Mouse (Mus musculus) ES-E14 (cell line): ENCODE results near the gene Pigt. TPM values are rescaled to one million over a fixed set of nuclear protein-coding genes. Genes with fewer than 3 reads are reported as not detected.

Source experiments
- DNase-seq: peaks from one replicate; pipeline ENCODE4 v3.0.0-alpha.2; 2013; ENCODE audit warnings: low read depth, low spot score
- H3K27ac ChIP-seq: 2 replicates; pipeline ENCODE4 v1.5.1; 2012; ENCODE audit warnings: low read depth, mild to moderate bottlenecking, low read length, moderate library complexity, mixed read lengths; ENCODE audit not compliant: poor library complexity, insufficient read depth, severe bottlenecking
- H3K36me3 ChIP-seq: 2 replicates; pipeline ENCODE4 v1.6.1; 2012; ENCODE audit warnings: mild to moderate bottlenecking, low read length, moderate library complexity, mixed read lengths; ENCODE audit not compliant: control insufficient read depth, poor library complexity, insufficient read depth, severe bottlenecking
- H3K4me1 ChIP-seq, 2 experiments: fragments of 150-350 bp in 1 of 2; sonication (generic) in 1 of 2; 2 replicates each; pipeline ENCODE4 v1.6.1; 2012; ENCODE audit warnings: low read length in 2 of 2, mild to moderate bottlenecking in 1 of 2, mixed read lengths in 1 of 2; ENCODE audit not compliant: control insufficient read depth in 2 of 2, insufficient read depth in 2 of 2, poor library complexity in 1 of 2
- H3K4me3 ChIP-seq, 2 experiments: fragments of 150-350 bp in 1 of 2; sonication (generic) in 1 of 2; 2 replicates each; pipeline ENCODE4 v1.5.1; 2012; ENCODE audit warnings: low read length in 2 of 2, low read depth in 1 of 2, mild to moderate bottlenecking in 1 of 2, mixed read lengths in 1 of 2; ENCODE audit not compliant: insufficient read depth in 1 of 2, poor library complexity in 1 of 2, severe bottlenecking in 1 of 2
- H3K9ac ChIP-seq: 2 replicates; pipeline ENCODE4 v1.6.1; 2012; ENCODE audit warnings: low read depth, mild to moderate bottlenecking, low read length, mixed read lengths; ENCODE audit not compliant: poor library complexity, insufficient read depth, severe bottlenecking
- H3K9me3 ChIP-seq: fragments of 150-350 bp; sonication (generic); 2 replicates; pipeline ENCODE4 v1.6.1; 2012; ENCODE audit warnings: low read depth, mild to moderate bottlenecking, low read length; ENCODE audit not compliant: control insufficient read depth, insufficient read depth
- CHD2 ChIP-seq: IDR thresholded peaks from 2 replicates; pipeline ENCODE4 v1.6.1; 2014; ENCODE audit warnings: mild to moderate bottlenecking, low read depth, low read length, inconsistent platforms
- HCFC1 ChIP-seq: IDR thresholded peaks from 2 replicates; pipeline ENCODE4 v1.6.1; 2012; ENCODE audit warnings: low read length, inconsistent platforms, borderline replicate concordance; ENCODE audit not compliant: insufficient read depth
- MAFK ChIP-seq: IDR thresholded peaks from 2 replicates; pipeline ENCODE4 v1.6.1; 2014; ENCODE audit warnings: mild to moderate bottlenecking, low read depth, low read length, inconsistent platforms; ENCODE audit not compliant: insufficient read depth
- ZC3H11A ChIP-seq: IDR thresholded peaks from 2 replicates; pipeline ENCODE4 v1.6.1; 2012; ENCODE audit warnings: low read depth, mild to moderate bottlenecking, inconsistent platforms, low read length, borderline replicate concordance
- ZNF384 ChIP-seq: IDR thresholded peaks from 2 replicates; pipeline ENCODE4 v1.6.1; 2012; ENCODE audit warnings: low read depth, low read length, inconsistent platforms
- in situ Hi-C, 2 experiments: fragments of 600-800 bp; cut with MboI; formaldehyde crosslinking; loops; one replicate each; pipeline ENCODE4 v1.15.1; 2025; ENCODE audit warnings: low sequenced_read_pairs in 2 of 2, inconsistent platforms in 1 of 2; ENCODE audit not compliant: unreplicated experiment in 2 of 2
- total RNA-seq: library from RNA; depleted of rRNA; stranded (reverse); fragments of 300-350 nt; gene quantifications from 2 replicates; pipeline ENCODE4 v1.2.3, GENCODE M21; 2012

The Pigt gene
- total RNA-seq, 1 experiment: 57.2 TPM

DNA sequence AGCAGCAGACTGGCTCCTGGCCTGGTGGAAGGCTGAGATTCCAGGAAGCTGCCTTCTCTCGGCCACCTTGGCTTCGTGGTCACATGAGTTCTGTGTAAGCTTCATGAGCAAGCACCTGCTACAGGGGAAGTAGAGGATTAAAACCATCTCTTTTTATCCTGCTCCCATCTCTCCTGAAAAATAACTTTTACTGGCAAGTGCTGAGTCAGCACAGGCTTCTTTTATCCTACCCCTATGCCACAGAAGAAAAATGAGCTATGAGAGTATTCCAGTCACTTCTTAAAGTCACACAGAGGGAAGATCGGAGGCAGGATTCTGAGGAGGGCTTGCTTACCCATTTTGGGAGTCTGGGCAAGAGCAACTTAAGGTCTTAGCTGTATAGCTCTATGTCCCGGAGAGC is 39.7 kb downstream of the Pigt start:
- peaks cover 0 to 11% of the 10 kb centered on the region in 2 experiments; a peak in 2 of 4 replicates for H3K4me1 ChIP-seq
- in situ Hi-C loops: no loop called here
- H3K27ac ChIP-seq: no peak overlapping the region
- H3K9me3 ChIP-seq: no peaks in the 10 kb centered on the region
- no peak overlapping the region for H3K9ac ChIP-seq
- no peak for DNase-seq
- TF ChIP-seq CHD2 (no peak), ZC3H11A (no peak), ZNF384 (no peak), MAFK (peak; percentile 81), HCFC1 (no peak)
- H3K4me3 ChIP-seq: no peak overlapping the region
- H3K36me3 ChIP-seq: no peaks in the 10 kb centered on the region

DNA sequence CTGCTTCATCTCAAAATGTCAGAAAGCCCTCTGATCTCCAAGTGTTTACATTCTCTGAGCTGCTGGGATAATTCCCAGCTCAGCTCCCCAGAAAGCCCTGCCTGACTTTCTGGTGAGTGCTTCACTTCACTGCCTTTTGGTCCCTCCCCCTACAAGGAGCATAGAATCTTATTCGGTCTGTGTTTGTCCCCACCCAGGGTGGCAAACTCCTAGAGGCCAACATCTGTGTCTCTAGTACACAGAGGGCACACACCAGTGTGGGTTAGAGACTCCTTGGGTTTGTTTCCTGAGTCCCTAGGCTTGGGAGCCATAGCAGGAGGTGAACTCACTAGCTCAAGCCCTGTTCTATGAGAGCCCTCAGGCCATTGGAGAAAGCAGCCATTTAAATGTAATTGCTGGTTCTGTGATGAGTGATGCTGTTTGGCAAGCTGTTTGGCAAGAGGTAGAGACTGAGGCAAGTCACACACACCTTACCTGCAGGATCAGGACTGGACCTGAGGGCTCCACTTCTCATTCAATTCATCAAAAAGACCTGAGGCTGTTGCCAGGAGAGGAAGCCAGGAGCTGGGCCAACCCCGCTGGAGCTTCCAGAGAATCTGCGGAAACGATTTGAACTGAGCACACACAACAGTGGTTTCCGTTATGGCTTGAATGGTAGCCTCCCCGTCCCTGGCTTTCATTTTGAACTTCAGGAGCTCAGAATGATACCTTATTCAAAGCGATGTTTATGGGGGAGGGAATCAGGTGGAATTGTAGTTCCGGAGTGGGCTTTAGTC is 43.5 kb downstream of the Pigt start:
- in situ Hi-C loops: no loop called here
- no peaks in the 10 kb centered on the region for H3K36me3 ChIP-seq
- H3K27ac ChIP-seq: no peak overlapping the region
- no peaks in the 10 kb centered on the region for H3K9me3 ChIP-seq
- no peak for DNase-seq
- no peak for TF ChIP-seq ZNF384
- no peak for TF ChIP-seq CHD2
- no peak for TF ChIP-seq ZC3H11A
- no peak for TF ChIP-seq HCFC1
- TF ChIP-seq MAFK: no peak
- H3K4me1 ChIP-seq: peaks cover 0 to 2% of the 10 kb centered on the region in 2 experiments; a peak in 2 of 4 replicates
- H3K4me3 ChIP-seq: no peak overlapping the region
- no peak overlapping the region for H3K9ac ChIP-seq

DNA sequence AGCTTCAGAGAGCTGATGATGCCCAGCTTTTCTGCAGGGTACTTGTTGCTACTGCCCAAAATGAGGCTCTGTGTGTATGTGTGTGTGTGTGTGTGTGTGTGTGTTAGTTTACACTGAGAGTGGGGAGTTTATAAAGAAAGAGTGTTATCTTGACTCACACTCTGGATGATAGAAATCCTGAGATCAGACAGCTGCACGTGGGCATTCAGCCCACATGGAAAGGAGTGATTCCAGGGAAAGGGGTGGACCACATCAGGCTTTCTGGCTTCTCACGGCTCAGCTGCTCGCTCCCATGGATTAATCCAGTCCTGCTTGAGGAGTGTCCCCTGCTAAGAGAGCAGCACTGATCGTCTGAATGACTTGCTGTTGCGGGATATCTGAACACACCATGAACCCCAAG is 44.8 kb downstream of the Pigt start:
- Histone ChIP-seq H3K27ac (no peak overlapping the region), H3K4me3 (no peak overlapping the region), H3K9ac (no peak overlapping the region), H3K4me1 (peaks cover 0 to 2% of the 10 kb centered on the region in 2 experiments; a peak in 2 of 4 replicates), H3K9me3 (no peaks in the 10 kb centered on the region), H3K36me3 (no peaks in the 10 kb centered on the region)
- DNase-seq: no peak
- TF ChIP-seq MAFK (no peak), CHD2 (no peak), ZNF384 (no peak), HCFC1 (no peak), ZC3H11A (no peak)
- in situ Hi-C loops: no loop called here

DNA sequence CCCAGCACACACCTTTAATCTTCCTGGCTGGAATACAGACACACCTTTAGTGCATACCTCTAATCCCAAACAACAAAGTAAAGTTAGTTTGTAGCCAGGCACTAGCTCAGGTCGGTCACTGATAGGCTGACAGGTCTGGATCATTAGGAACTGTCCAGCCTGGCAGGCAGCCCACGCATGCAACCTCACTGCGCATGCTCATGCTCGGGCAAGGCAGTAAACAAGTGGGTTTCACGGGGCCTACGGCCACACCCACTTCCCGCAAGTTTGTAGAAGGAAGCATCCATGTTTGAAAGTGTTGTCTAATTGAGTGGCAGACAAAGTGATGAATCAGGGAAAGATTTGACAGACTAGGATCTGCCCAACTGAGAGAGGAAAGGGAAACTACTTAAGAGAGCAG is 45.3 kb downstream of the Pigt start:
- Histone ChIP-seq H3K9ac (no peak overlapping the region), H3K4me3 (no peak overlapping the region), H3K36me3 (no peaks in the 10 kb centered on the region), H3K27ac (no peak overlapping the region), H3K4me1 (peaks cover 0 to 2% of the 10 kb centered on the region in 2 experiments; a peak in 2 of 4 replicates), H3K9me3 (no peaks in the 10 kb centered on the region)
- TF ChIP-seq ZNF384 (no peak), ZC3H11A (no peak), MAFK (no peak), CHD2 (no peak), HCFC1 (no peak)
- no peak for DNase-seq
- in situ Hi-C loops: no loop called here
